ENCODE assay signal across 10 mouse cellular contexts in the genomic region with DNA sequence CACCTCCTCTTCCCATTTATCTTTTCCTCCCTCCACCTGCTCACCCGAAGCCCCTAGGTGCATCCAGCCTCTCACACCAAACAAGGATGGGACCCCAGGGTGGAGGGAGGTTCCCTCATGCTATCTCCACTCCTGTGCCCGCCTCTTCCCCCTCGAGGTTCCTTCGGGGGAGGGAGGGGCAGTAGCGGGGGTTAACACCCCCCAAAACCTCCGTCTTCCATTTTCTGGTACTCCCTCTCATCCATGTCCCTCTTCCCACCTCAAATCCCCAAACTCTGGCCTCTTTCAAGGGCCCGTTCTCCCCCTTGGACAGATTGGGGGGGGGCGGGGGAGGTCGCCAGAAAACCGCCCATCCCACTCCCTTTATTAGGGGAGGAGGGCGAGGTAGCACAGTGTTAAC. TPM values are rescaled to one million over a fixed set of nuclear protein-coding genes. Genes with fewer than 3 reads are reported as not detected.
DNase-seq lines count a peak whose midpoint lies in the region; ATAC-seq and TF ChIP-seq lines count a peak whose summit lies in the region.
"Had no signal": no experiment of that assay in that cellular context is flagged by ENCODE, and none has a peak within 500 bp of the region (broad histone marks: within the 10 kb centered on the region; RNA-seq: fewer than 3 reads in every experiment).

No protein-coding gene starts in this region.

- H3K36me3 ChIP-seq in kidney, embryonic 16.5 days (ENCODE audit: insufficient read depth, low read length), result no peaks in the 10 kb centered on the region
- peaks cover 23% of the 10 kb centered on the region; the same call in 1 of the 2 replicates for H3K36me3 ChIP-seq in embryonic facial prominence, embryonic 12.5 days
- peaks cover 6% of the 10 kb centered on the region; the same call in 1 of the 2 replicates for H3K36me3 ChIP-seq in hindbrain, embryonic 15.5 days
- H3K36me3 ChIP-seq in midbrain, postnatal 0 days (ENCODE audit: insufficient read depth, low read length), result 0 out of 2 replicates have a peak, but pooled peaks cover 6% of the 10 kb centered on the region

- no peak for ATAC-seq in kidney, embryonic 16.5 days (ENCODE audit: low FRiP score, low TSS enrichment)
- no peak for ATAC-seq in embryonic facial prominence, embryonic 12.5 days (ENCODE audit: insufficient number of reproducible peaks, insufficient read depth, low FRiP score, low TSS enrichment)
- no peak for ATAC-seq in hindbrain, embryonic 15.5 days (ENCODE audit: low FRiP score, low read depth)
- ATAC-seq in midbrain, postnatal 0 days (ENCODE audit: low FRiP score), result peak; percentile 33; the same call in 1 of the 2 replicates
- no peak for ATAC-seq in megakaryocyte, adult 5-6 weeks (ENCODE audit: poor library complexity, severe bottlenecking)

- no peaks in the 10 kb centered on the region for H3K9me3 ChIP-seq in kidney, embryonic 16.5 days (ENCODE audit: low read length)
- no peaks in the 10 kb centered on the region for H3K9me3 ChIP-seq in embryonic facial prominence, embryonic 12.5 days
- H3K9me3 ChIP-seq in hindbrain, embryonic 15.5 days, result no peaks in the 10 kb centered on the region
- no peaks in the 10 kb centered on the region for H3K9me3 ChIP-seq in midbrain, postnatal 0 days (ENCODE audit: low read length)

- WGBS in kidney, embryonic 16.5 days, result 4% methylated on average over 9 of the region's 11 CpGs
- 7% methylated on average over 10 of the region's 11 CpGs for WGBS in embryonic facial prominence, embryonic 12.5 days
- WGBS in hindbrain, embryonic 15.5 days, result 14% methylated on average over 11 of the region's 11 CpGs
- WGBS in midbrain, postnatal 0 days, result 16% methylated on average over 10 of the region's 11 CpGs

- peak overlapping the region; percentile 15 for H3K4me3 ChIP-seq in kidney, embryonic 16.5 days (ENCODE audit: low read length)
- H3K4me3 ChIP-seq in embryonic facial prominence, embryonic 12.5 days, result no peak overlapping the region
- no peak overlapping the region for H3K4me3 ChIP-seq in hindbrain, embryonic 15.5 days
- H3K4me3 ChIP-seq in midbrain, postnatal 0 days (ENCODE audit: low read depth, low read length), result no peak overlapping the region; the same call in 1 of the 2 replicates

- DNase-seq in kidney, postnatal 14 days, result no peak
- no peak for DNase-seq in midbrain, postnatal 0 days (ENCODE audit: low spot score)
- no peak for DNase-seq in natural killer cell, adult 2 months (ENCODE audit: low spot score in 2 of 2)
- DNase-seq: heart, adult 18-20 months; thymus, postnatal 36 days had no signal

- TF ChIP-seq CTCF in midbrain, postnatal 0 days (IDR thresholded peaks at IDR 0.05), result no peak

- peaks cover 14% of the 10 kb centered on the region for H3K4me1 ChIP-seq in kidney, embryonic 16.5 days (ENCODE audit: insufficient read depth, low read length)
- peaks cover 6% of the 10 kb centered on the region for H3K4me1 ChIP-seq in embryonic facial prominence, embryonic 12.5 days
- peaks cover 8% of the 10 kb centered on the region; the same call in 1 of the 2 replicates for H3K4me1 ChIP-seq in hindbrain, embryonic 15.5 days (replicated peaks)
- H3K4me1 ChIP-seq in midbrain, postnatal 0 days (ENCODE audit: insufficient read depth, low read length), result peaks cover 2% of the 10 kb centered on the region; the same call in 1 of the 2 replicates

- no peak overlapping the region for H3K9ac ChIP-seq in kidney, embryonic 16.5 days (replicated peaks; ENCODE audit: low read length)
- H3K9ac ChIP-seq in embryonic facial prominence, embryonic 12.5 days, result no peak overlapping the region
- H3K9ac ChIP-seq in hindbrain, embryonic 15.5 days, result no peak overlapping the region
- H3K9ac ChIP-seq in midbrain, postnatal 0 days (replicated peaks; ENCODE audit: low read length, poor library complexity, severe bottlenecking), result peak overlapping the region; percentile 42; the same call in 1 of the 2 replicates

- H3K27ac ChIP-seq in kidney, embryonic 16.5 days (ENCODE audit: low read length), result no peak overlapping the region
- no peak overlapping the region for H3K27ac ChIP-seq in embryonic facial prominence, embryonic 12.5 days
- H3K27ac ChIP-seq in hindbrain, embryonic 15.5 days (replicated peaks), result no peak overlapping the region
- H3K27ac ChIP-seq in midbrain, postnatal 0 days (ENCODE audit: low read depth, low read length), result no peak overlapping the region

- peak overlapping the region; percentile 48 for H3K4me2 ChIP-seq in kidney, embryonic 16.5 days (replicated peaks; ENCODE audit: low read depth, low read length)
- peak overlapping the region; percentile 32 for H3K4me2 ChIP-seq in embryonic facial prominence, embryonic 12.5 days (replicated peaks)
- peak overlapping the region; percentile 31 for H3K4me2 ChIP-seq in hindbrain, embryonic 15.5 days
- peak overlapping the region; percentile 24; the same call in 1 of the 2 replicates for H3K4me2 ChIP-seq in midbrain, postnatal 0 days (ENCODE audit: low read depth, low read length, poor library complexity, severe bottlenecking)

- peaks cover 18% of the 10 kb centered on the region for H3K27me3 ChIP-seq in kidney, embryonic 16.5 days (ENCODE audit: insufficient read depth, low read length)
- H3K27me3 ChIP-seq in embryonic facial prominence, embryonic 12.5 days, result peaks cover 18% of the 10 kb centered on the region
- 0 out of 2 replicates have a peak, but pooled peaks cover 4% of the 10 kb centered on the region for H3K27me3 ChIP-seq in hindbrain, embryonic 15.5 days
- H3K27me3 ChIP-seq in midbrain, postnatal 0 days (ENCODE audit: insufficient read depth, low read length), result no peaks in the 10 kb centered on the region

RNA-seq across cellular contexts. Expression of gene Cacng8, which starts 22.9 kb away (rescaled TPM):
- 1.0 TPM in 2 replicates for polyA plus RNA-seq in kidney, embryonic 16.5 days (2015; fragmentation: Nextera tagmentation; extraction: Ambion mirVana)
- 7.3 and 7.5 TPM in 2 replicates for polyA plus RNA-seq in embryonic facial prominence, embryonic 12.5 days (2016; fragmentation: Nextera tagmentation; extraction: Ambion mirVana)
- 11.5 and 14.6 TPM in 2 replicates for polyA plus RNA-seq in hindbrain, embryonic 15.5 days (2015; fragmentation: Nextera tagmentation; extraction: Ambion mirVana)
- total RNA-seq in midbrain, postnatal 0 days (2014; rRNA removed), result 44.0 and 59.0 TPM in 2 replicates
- polyA plus RNA-seq in midbrain, postnatal 0 days (2015; fragmentation: Nextera tagmentation; extraction: Ambion mirVana), result 20.8 and 21.4 TPM in 2 replicates
- total RNA-seq in megakaryocyte, adult 5-6 weeks (2015), result not detected in 2 replicates
- not detected in 2 replicates for total RNA-seq in megakaryocyte, adult 5-6 weeks (2017)
- total RNA-seq: heart, adult 18-20 months; megakaryocyte progenitor cell, adult 5-6 weeks had no signal

RNA-seq across cellular contexts. Expression of gene Cacng7, which starts 34.8 kb away (rescaled TPM):
- 0.81 and 0.92 TPM in 2 replicates for polyA plus RNA-seq in kidney, embryonic 16.5 days (2015; fragmentation: Nextera tagmentation; extraction: Ambion mirVana)
- 3.7 TPM in 2 replicates for polyA plus RNA-seq in embryonic facial prominence, embryonic 12.5 days (2016; fragmentation: Nextera tagmentation; extraction: Ambion mirVana)
- polyA plus RNA-seq in hindbrain, embryonic 15.5 days (2015; fragmentation: Nextera tagmentation; extraction: Ambion mirVana), result 3.9 and 4.1 TPM in 2 replicates
- 78.5 and 115 TPM in 2 replicates for total RNA-seq in midbrain, postnatal 0 days (2014; rRNA removed)
- polyA plus RNA-seq in midbrain, postnatal 0 days (2015; fragmentation: Nextera tagmentation; extraction: Ambion mirVana), result 2.9 and 3.7 TPM in 2 replicates
- total RNA-seq in megakaryocyte, adult 5-6 weeks (2015), result not detected in 2 replicates
- total RNA-seq in megakaryocyte, adult 5-6 weeks (2017), result not detected in 2 replicates
- total RNA-seq: megakaryocyte progenitor cell, adult 5-6 weeks had no signal

RNA-seq across cellular contexts. Expression of gene Cacng6, which starts 56.4 kb away (rescaled TPM):
- polyA plus RNA-seq in kidney, embryonic 16.5 days (2015; fragmentation: Nextera tagmentation; extraction: Ambion mirVana), result 0.19 and 0.22 TPM in 2 replicates
- polyA plus RNA-seq in embryonic facial prominence, embryonic 12.5 days (2016; fragmentation: Nextera tagmentation; extraction: Ambion mirVana), result 1.7 and 2.2 TPM in 2 replicates
- polyA plus RNA-seq in hindbrain, embryonic 15.5 days (2015; fragmentation: Nextera tagmentation; extraction: Ambion mirVana), result 0.18 TPM in 1 of 2 replicates, not detected in the other
- not detected in 2 replicates for total RNA-seq in midbrain, postnatal 0 days (2014; rRNA removed)
- polyA plus RNA-seq in midbrain, postnatal 0 days (2015; fragmentation: Nextera tagmentation; extraction: Ambion mirVana), result 0.20 TPM in 1 of 2 replicates, not detected in the other
- total RNA-seq in megakaryocyte, adult 5-6 weeks (2015), result not detected in 2 replicates
- total RNA-seq in megakaryocyte, adult 5-6 weeks (2017), result not detected in 2 replicates
- total RNA-seq: megakaryocyte progenitor cell, adult 5-6 weeks had no signal
